Mouse (Mus musculus): Measurements from ENCODE around the gene Sod2. TPM values are rescaled to one million over a fixed set of nuclear protein-coding genes. Genes with fewer than 3 reads are reported as not detected.

The Sod2 gene
- polyA plus RNA-seq, 1 experiment from 2014 or later, result 436 TPM

Other genes with a start within 250 kb of the Sod2 start
- gene Igf2r, start 237.2 kb upstream of the Sod2 start, polyA plus RNA-seq (2015; fragmentation: Nextera tagmentation; extraction: Ambion mirVana), result 121 and 127 TPM in 2 replicates
- gene Mas1, start 138.7 kb upstream of the Sod2 start, polyA plus RNA-seq (2015; fragmentation: Nextera tagmentation; extraction: Ambion mirVana), result 0.49 and 0.66 TPM in 2 replicates
- gene Mrgprh, start 130.8 kb upstream of the Sod2 start, polyA plus RNA-seq (2015; fragmentation: Nextera tagmentation; extraction: Ambion mirVana), result 0.08 TPM in 1 of 2 replicates, not detected in the other
- 0.77 and 1.3 TPM in 2 replicates for gene Pnldc1, start 96.6 kb upstream of the Sod2 start, polyA plus RNA-seq (2015; fragmentation: Nextera tagmentation; extraction: Ambion mirVana)
- gene Tcp1, start 91.1 kb upstream of the Sod2 start, polyA plus RNA-seq (2015; fragmentation: Nextera tagmentation; extraction: Ambion mirVana), result 283 and 316 TPM in 2 replicates
- 165 and 199 TPM in 2 replicates for gene Mrpl18, start 90.5 kb upstream of the Sod2 start, polyA plus RNA-seq (2015; fragmentation: Nextera tagmentation; extraction: Ambion mirVana)
- 0.29 and 0.40 TPM in 2 replicates for gene Acat3, start 66.2 kb upstream of the Sod2 start, polyA plus RNA-seq (2015; fragmentation: Nextera tagmentation; extraction: Ambion mirVana)
- 26.5 and 46.7 TPM in 2 replicates for gene Acat2, start 46.1 kb upstream of the Sod2 start, polyA plus RNA-seq (2015; fragmentation: Nextera tagmentation; extraction: Ambion mirVana)
- gene Wtap, start 12.7 kb upstream of the Sod2 start, polyA plus RNA-seq (2015; fragmentation: Nextera tagmentation; extraction: Ambion mirVana), result 73.4 and 76.1 TPM in 2 replicates
- 0.22 TPM in 1 of 2 replicates, not detected in the other for gene Gpr31b, start 45.5 kb downstream of the Sod2 start, polyA plus RNA-seq (2015; fragmentation: Nextera tagmentation; extraction: Ambion mirVana)
- gene Tcp10b, start 54.3 kb downstream of the Sod2 start, polyA plus RNA-seq (2015; fragmentation: Nextera tagmentation; extraction: Ambion mirVana), result 0.05 TPM in 1 of 2 replicates, not detected in the other
- not detected in 2 replicates for gene Unc93a, start 125.0 kb downstream of the Sod2 start, polyA plus RNA-seq (2015; fragmentation: Nextera tagmentation; extraction: Ambion mirVana)
- gene Smok2a, start 214.3 kb downstream of the Sod2 start, polyA plus RNA-seq (2015; fragmentation: Nextera tagmentation; extraction: Ambion mirVana), result not detected in 2 replicates
- gene Smok2b, start 223.4 kb downstream of the Sod2 start, polyA plus RNA-seq (2015; fragmentation: Nextera tagmentation; extraction: Ambion mirVana), result not detected in 2 replicates